Mouse (Mus musculus): ENCODE results near the gene Fam171a2.
"Not testable (repeated sequence)": the region's sequence is repeated elsewhere in the genome, so short reads cannot be mapped to it uniquely, and the experiment has no call there.

The Fam171a2 gene

GRCm38 (mm10) chr11:102393719-102394420, 53.6 kb downstream of the Fam171a2 start:
- DNase-seq (ENCODE audit: low spot score): no peak

- peak; percentile 75 for DNase-seq (ENCODE audit: low spot score)
Observed at GRCm38 (mm10) chr11:102393238-102393634, 54.2 kb downstream of the Fam171a2 start, which contains the start of gene Rundc3a. Gene Rundc3a (plus strand): TSS chr11:102393403.

- no peak for DNase-seq (ENCODE audit: low spot score)
Observed at GRCm38 (mm10) chr11:102392441-102393237, 54.8 kb downstream of the Fam171a2 start.

DNA sequence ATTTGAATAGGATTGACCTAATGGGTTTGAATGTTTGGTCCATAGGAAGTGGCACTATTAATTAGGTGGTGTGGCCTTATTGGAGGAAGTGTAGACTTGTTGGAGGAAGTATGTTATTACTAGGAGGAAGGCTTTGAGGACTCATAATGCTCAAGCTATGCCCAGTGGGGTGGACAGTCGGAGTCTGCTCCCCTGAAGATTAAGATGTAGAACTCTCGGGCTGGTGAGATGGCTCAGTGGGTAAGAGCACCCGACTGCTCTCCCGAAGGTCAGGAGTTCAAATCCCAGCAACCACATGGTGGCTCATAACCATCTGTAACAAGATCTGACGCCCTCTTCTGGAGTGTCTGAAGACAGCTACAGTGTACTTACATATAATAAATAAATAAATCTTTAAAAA, 58.0 kb downstream of the Fam171a2 start:
- not testable (repeated sequence) for DNase-seq (ENCODE audit: low spot score)

Data from ovary, adult 18-20 months (tissue).